Mouse (Mus musculus) heart, postnatal 25 days (tissue): Measurements from ENCODE around the gene Slc30a1. TPM values are rescaled to one million over a fixed set of nuclear protein-coding genes. Genes with fewer than 3 reads are reported as not detected.

Experiments used
- DNase-seq: peaks from one replicate; pipeline ENCODE4 v3.0.0; 2022; ENCODE audit warnings: low spot score
- intact Hi-C: fragments of 180-260 bp; cut with DNase I; formaldehyde crosslinking; loops from one replicate; pipeline ENCODE4 v1.15.1; 2025
- total RNA-seq, 2 experiments: library from RNA; stranded (reverse); gene quantifications; 2 replicates each; pipeline ENCODE4 v1.2.3; 2021

The Slc30a1 gene
- total RNA-seq, 2 experiments from 2014 or later, result 18.4 to 25.6 TPM

- peak; percentile 29 for DNase-seq
- intact Hi-C loops, result no loop called here
These were observed 12.2 kb upstream of the Slc30a1 start for GRCm38 (mm10) chr1:191894386-191894785.

DNA sequence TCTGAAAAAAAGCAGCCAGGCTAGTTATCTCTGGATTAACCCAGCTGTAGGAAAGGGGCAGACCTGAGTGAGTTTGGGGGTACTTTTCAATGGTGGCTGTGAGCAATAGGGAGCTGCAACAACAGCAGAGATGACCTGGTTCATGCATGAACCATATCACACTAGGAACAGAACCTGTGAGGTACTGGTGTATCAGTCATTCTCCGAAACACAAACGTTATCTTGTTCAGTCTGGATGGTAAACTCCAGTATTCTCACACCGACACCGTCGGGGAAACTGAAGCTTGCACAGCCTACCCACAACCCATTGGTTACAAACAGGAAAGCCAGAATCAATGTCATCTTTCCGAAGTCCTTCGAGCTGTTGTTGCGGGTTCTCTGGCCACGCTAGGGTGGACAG lies 11.7 kb upstream of the Slc30a1 start:
- intact Hi-C loops, result no loop called here
- no peak for DNase-seq

DNA sequence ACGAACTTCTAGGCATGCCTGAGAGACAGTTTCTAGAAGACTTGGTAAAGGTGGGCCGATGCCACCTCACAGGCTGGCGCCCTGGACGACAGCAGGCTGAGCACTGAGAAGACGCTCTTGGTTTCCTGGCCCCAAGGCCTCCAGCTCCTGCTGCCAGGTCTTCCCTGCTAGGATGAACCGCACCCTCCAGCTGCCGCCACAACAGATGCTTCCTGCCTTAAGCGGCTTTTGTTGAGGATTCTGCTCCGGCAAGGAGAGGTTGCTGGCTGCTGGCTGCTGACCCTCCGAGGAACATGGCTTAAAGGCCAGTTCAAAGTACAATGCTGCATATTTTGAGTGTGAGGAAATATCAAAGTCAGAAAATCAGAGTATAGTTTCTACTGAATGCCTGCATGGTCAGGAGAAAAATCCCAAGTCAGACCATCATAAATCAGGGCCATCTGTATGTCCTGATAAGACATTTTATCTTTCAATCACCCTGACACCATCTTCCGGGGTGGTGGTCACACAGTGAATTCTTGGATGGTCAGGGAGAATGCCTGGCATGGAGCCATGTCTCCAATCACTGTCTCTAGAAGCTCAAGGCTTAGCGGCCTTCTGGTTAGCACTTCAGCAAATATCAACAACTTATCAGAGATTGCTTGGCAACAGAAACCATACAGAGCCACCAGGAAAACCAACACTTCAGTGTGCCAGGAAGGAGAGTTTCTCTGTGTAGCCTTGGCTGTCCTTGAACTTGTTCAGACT lies 9.6 kb upstream of the Slc30a1 start:
- peak; percentile 40 for DNase-seq
- intact Hi-C loops, result no loop called here

DNA sequence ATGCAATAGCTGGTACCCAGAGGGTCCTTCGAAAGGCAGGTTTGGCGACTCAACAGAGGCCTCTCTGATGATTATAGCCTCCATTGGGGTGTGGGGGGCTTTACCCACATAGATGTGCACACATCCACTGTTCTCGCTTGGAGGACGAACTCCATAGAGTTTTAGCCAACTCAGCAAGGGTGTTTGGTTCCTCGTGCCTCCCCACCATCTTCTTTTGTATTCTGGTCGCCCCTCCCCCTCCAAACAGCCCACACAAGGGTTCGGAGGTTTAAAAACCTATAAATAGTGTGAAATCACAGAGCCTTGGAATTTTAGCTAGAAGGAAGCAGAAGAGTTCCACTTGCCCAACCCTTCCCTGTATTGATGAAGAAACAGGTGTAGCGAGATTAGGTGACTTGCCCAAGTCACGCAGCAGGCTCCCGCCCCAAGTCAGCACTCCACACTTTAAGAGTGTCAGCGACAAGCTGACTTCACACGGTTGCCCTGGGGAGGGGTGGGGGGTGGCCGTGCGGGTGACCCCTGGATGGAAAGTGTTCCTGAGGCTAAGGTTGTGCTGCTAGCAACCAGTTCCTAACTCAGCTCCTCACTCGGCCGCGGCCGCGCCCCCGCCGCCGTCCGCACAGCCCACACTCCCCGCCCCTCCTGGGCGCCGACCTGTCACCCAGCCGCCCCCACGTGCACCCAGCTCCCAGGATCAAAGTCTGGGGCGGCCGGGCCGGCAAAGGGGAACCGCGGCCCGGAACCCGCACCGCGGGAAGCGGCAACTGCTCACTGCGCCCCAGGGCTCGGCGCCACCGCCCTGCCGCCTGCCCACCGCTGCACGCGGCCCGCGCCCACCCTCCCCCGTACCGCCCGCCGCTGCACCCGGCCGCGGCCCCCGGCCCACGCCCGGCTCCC lies 682 bp upstream of the Slc30a1 start:
- DNase-seq, result no peak
- intact Hi-C loops, result loop anchor here (2.0 to 10.0 kb wide), 2 partner anchors 187 to 191 kb away; partner anchors contain the start of genes Lpgat1 and Traf5

- intact Hi-C loops, result loop anchor here (1.0 to 10.0 kb wide), 2 partner anchors 72 to 193 kb away; partner anchors contain the start of gene Lpgat1
These were observed 854 bp downstream of the Slc30a1 start for GRCm38 (mm10) chr1:191907431-191907810.

DNA sequence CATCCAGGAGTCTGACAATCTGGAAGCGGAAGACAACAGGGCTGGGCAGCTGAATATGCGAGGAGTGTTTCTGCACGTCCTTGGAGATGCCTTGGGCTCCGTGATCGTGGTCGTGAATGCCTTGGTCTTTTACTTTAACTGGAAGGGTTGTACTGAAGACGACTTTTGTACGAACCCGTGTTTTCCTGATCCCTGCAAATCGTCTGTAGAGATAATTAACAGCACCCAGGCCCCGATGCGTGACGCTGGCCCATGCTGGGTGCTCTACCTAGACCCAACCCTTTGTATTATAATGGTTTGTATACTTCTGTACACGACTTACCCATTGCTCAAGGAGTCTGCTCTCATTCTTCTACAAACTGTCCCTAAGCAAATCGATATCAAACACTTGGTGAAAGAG lies 2.3 kb downstream of the Slc30a1 start:
- intact Hi-C loops, result loop anchor here (2.0 to 10.0 kb wide), 2 partner anchors 56 to 194 kb away; partner anchors contain the start of gene Lpgat1
- DNase-seq, result no peak

More at GRCm38 (mm10) chr1:191907431-191907810, 854 bp downstream of the Slc30a1 start:
- DNase-seq, result peak; percentile 58

GRCm38 (mm10) chr1:191909316-191909715 lies 2.7 kb downstream of the Slc30a1 start:
- intact Hi-C loops, result loop anchor here (2.0 to 10.0 kb wide), 2 partner anchors 55 to 195 kb away; partner anchors contain the start of gene Lpgat1
- DNase-seq, result no peak

DNA sequence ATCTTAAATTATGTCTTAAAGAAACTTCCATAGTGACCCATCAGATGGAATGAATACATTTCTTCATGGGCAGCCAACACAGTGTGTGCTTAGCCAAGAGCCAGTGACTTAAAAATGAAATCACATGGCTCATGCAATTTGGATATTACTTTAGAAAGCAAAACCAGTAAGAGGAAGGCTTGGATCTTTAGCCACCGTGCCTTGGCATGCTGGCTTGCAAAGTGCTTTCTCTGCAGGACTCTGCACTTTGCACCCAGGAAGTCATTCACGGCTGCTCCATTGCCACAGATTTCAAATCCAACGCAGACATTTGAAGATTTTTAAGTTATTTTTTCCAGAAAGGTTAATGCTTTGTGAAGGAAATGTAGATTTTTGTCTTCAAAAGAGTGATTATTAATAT lies 4.1 kb downstream of the Slc30a1 start:
- intact Hi-C loops, result loop anchor here (2.0 kb wide), 1 partner anchor 14 kb away; no protein-coding TSS in a partner anchor
- no peak for DNase-seq

GRCm38 (mm10) chr1:191911067-191911668 lies 4.6 kb downstream of the Slc30a1 start:
- DNase-seq, result no peak
- intact Hi-C loops, result loop anchor here (2.0 kb wide), 1 partner anchor 14 kb away; no protein-coding TSS in a partner anchor

DNA sequence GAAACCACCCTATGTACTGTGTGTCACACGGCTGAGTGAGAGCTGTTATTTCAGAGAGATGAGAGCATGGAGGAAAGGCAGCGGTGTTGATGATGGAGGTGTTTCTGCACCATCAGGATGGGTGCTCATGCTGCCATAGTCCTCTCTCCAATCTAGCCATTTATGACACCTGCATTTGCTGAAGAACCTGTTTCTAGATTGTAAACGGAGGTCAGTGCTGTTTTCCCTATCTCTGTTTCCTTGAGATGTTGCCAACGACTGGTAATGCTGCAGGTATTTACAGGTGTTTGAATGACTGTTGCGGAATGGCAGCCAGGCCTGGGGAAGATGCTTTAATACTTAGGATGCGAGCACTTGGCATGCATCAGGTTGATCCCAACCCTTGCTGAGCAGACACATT lies 8.1 kb downstream of the Slc30a1 start:
- no peak for DNase-seq
- intact Hi-C loops, result no loop called here

DNA sequence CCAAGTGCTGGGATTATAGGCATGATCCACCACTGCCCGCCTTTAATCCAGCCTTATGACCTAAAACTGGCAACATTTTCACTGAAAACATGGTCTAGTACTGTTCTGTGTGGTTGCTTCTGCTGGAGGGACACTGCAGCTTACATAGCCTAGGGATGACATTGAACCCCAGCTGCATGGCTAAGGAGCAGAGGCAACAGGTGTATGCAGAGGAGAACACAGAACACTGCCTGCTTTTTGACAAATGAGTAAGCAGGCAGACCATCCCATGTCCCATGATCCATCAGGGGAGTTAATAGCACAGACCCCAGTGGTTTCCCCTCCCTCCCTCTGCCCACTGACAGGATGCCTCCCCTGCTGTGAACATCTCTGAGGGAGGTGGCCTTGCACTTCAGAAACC lies 9.0 kb downstream of the Slc30a1 start:
- intact Hi-C loops, result no loop called here
- DNase-seq, result no peak

- DNase-seq, result no peak
- intact Hi-C loops, result no loop called here
These were observed 10.3 kb downstream of the Slc30a1 start for GRCm38 (mm10) chr1:191916876-191917275.

DNA sequence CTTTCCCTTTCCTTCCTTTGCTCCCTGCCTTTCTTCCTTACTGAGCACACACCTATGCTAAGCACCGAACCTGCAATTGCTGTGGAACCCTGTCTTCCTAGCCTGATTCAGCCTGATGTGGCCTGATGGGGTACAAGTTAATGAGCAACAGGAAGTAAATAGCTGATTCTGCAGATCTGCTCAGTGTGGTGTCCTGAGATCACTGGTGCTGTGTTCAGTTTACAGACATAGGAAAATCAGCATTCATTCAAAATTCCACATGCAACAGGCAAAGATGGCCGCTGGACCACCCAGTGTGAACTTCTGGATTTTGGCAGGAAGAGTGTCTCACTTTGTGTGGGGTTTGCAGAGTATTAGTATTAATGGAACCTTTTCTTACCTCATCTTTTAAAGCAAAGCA lies 12.8 kb downstream of the Slc30a1 start:
- DNase-seq, result no peak
- intact Hi-C loops, result no loop called here

DNA sequence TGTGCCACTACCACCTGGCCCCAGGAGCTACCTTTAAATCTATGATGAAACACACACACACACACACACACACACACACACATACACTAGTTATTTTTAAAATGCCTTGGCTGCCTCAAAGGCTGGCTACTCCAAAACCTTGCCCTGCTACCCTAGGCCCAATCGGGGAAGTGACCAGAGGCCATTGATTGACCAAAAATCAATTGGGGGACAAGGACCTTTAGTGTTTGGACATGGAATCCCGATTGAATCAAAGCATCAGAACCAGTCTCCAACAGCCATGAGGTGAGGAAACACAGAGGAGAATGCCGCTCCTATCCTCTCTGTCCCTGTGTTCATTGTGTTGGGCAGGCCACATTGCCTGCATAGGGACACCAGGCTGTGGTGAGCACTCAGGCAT lies 15.1 kb downstream of the Slc30a1 start:
- no peak for DNase-seq
- intact Hi-C loops, result no loop called here

- intact Hi-C loops, result loop anchor here (2.0 kb wide), 1 partner anchor 15 kb away; no protein-coding TSS in a partner anchor
- no peak for DNase-seq
These were observed 18.9 kb downstream of the Slc30a1 start for GRCm38 (mm10) chr1:191925496-191925895.

- DNase-seq, result no peak
- intact Hi-C loops, result no loop called here
These were observed 20.1 kb downstream of the Slc30a1 start for GRCm38 (mm10) chr1:191926681-191927080.

GRCm38 (mm10) chr1:191928345-191928744 lies 21.8 kb downstream of the Slc30a1 start:
- intact Hi-C loops, result no loop called here
- no peak for DNase-seq

GRCm38 (mm10) chr1:191929065-191929464 lies 22.5 kb downstream of the Slc30a1 start:
- no peak for DNase-seq
- intact Hi-C loops, result no loop called here

GRCm38 (mm10) chr1:191929897-191930524 lies 23.4 kb downstream of the Slc30a1 start:
- intact Hi-C loops, result no loop called here
- no peak for DNase-seq
